Mouse (Mus musculus) frontal cortex, postnatal 36 days (tissue): ENCODE data around the gene Lhfpl2.
"Not testable (repeated sequence)": the region's sequence is repeated elsewhere in the genome, so short reads cannot be mapped to it uniquely, and the experiment has no call there.

Experiments used
- DNase-seq, 2 experiments: peaks; one replicate each; pipeline ENCODE4 v3.0.0; 2022; ENCODE audit warnings: low spot score in 2 of 2

The Lhfpl2 gene

DNA sequence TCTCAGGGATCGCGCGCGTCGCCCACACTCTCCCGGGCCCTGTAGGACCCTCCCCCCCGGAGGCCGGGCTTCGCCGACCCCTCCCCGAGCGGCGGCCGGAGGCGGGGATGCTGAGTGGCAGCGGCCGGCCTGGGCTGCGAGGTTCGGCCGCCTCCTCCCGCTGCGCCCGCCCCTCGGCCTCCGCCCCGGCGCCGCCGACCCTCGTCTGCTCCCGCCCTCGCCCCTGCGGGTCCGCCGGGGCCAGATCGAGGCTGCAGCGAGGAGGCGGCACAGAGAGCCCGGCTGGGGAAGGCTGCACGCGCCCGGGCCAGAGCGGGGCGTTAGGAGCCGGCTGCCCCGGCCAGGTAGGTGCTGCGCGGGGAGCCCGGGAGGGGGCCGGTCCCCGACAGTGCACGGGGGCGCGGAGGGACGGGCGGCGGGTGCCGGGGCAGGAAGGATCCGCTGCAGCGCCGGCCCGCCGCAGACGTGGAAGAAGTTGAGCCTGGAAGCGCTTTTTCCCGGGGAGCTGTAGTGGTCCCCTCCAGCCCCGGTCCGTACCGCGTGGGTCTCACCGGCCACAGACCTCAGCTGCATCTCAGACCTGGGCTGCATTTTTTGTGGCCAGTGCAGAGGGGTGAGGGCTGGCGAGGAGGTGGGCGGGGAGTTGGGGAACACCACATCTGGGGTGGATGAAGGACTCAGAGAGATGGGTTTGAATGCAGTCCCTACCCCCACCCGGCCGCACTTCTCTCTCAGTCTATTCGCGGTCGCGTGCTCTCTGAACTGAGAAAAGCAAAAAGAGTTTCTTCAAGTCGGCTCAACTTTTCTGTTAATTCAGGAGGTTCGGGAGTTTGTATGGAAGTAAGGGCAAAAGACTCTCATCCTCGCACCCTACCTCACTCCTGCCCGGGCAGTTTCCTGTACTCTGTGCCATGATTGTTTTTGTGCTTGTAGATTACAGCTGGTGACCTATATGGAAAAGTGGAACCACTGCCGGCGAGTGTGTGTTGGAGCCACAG, at the start of gene Lhfpl2:
Gene Lhfpl2 (plus strand): TSS at position 234 of the 998 bp plus-strand sequence.
- DNase-seq: peak in 1 of 2 experiments; percentile 10

DNA sequence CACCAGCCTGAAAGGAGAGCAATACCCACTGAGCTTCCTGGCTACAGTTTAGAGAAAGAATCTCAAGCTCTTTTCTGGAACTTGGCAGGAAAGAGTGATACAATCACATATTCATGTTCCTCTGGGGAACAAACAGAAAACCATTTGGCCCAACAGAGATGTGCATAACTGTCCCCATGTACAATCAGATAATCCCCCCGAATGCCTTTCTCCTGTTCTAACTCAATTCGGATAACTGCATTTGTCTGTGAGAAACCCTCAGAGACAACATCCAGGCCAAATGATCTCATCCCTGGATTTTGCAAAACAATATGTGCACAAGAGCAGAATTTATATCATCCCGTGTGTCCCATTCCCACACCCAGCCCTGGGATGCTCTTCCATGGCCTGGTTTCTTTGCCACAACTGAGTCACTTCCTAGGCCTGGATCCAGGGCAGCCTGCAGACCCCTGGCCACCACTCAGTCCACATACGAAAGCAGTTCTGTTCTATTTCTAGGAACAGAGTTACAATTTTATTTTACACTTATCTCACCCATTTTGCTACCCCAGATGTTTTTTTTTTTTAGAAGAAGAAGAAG, 45.5 kb upstream of the Lhfpl2 start:
- no peak for DNase-seq

DNA sequence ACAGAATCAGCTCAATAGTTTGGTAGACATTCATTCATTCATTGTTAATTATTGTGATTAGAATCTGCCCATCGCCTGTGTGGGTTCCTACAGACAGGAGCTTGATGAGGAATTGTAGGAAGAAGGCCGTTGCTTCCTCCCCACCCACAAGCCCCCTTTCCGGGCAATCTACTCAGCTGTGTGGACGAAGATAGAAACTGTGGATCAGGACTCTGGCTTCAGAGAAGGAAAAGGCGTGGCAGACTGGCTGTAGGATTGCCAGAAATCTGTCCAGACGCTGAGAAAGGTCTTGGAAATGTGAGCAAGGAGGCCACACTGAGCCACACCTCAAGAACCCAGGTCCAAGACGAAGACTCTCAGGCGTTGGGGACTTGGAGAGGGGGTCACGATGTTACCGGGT, 43.6 kb upstream of the Lhfpl2 start:
- DNase-seq: no peak

DNA sequence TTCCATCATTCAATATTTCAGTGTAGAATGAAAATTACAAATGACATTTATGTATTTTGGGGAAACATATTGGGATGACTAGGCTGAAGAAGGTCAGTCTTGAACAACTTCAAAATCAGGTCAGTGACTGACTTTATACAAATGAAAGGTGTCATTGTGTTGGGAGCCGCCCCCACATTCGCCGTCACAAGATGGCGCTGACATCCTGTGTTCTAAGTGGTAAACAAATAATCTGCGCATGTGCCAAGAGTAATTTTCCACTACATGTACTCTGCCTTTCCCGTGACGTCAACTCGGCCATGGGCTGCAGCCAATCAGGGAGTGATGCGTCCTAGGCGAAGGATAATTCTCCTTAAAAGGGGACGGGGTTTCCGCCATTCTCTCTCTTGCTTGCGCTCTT, 33.0 kb upstream of the Lhfpl2 start:
- DNase-seq: not testable (repeated sequence)

DNA sequence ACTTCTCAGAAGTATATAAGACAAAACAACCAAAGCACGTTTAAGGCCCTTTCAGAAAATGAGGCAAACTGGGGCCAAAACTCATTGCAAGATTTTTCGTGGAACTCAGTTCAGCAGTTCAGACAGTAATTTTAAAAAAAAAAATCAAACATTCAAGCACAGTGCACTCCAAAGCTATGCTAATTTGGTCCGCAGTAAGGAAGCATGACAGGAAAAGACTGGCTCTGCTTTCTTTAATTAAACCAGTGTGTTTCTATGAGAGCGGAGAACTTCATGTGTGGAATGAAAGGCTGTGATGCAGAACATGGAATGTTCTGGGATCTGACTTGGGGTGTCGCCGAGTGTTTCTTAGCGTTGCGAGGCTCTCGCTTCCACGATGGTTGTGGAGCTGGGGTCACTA, 28.4 kb upstream of the Lhfpl2 start:
- DNase-seq: no peak

DNA sequence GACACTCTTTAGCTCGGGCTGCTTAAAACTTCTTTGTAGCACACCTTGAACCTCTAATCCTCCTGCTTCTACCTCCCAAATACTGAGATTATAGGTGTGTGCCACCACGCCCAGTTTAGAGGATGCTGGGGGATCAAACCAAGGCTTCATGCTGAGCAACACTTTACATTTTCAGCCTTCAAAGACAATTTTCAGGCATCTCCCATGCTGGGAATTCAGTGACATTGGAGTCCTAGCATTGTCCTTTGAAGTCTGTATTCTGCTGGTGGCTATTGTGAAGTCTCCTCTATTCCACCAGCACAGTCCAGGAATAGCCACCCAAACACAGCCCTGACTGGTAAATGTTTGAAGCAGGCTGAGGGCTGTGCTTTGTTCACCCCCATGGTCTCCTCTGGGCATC, 27.0 kb upstream of the Lhfpl2 start:
- no peak for DNase-seq

DNA sequence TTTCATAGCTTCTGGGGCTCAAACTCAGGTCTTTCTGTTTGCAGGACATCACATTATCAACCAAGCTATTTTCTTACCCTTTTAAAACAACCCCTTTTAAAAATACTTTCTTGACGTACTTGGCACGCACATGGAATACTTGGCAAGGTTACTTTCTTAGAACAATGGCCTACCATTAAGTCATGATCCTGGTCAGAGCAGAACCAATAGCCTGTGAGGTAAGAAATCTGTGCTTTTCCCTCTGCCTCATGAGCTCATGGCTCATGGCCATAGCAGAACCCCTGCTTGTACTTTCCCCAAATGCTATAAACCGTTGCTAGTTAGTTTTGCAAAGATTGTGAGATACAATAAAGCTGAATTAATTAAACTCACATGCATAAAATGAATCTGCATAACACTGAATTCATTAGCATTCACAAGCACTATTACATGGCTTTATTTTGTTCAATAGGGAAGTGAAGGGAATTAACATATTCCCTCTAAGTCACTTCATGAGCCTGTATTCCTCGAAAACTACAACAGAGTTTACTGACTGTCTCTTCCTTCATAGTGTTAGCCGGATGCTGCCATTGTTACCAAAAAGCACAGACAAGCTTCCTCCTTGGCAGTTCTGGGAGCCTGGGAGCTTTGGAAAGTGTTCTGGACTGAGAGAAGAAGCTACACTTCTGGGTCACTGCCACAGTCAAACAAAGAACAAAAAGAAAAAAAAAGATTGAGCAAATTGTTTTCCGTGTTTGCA, 20.1 kb upstream of the Lhfpl2 start:
- no peak for DNase-seq

DNA sequence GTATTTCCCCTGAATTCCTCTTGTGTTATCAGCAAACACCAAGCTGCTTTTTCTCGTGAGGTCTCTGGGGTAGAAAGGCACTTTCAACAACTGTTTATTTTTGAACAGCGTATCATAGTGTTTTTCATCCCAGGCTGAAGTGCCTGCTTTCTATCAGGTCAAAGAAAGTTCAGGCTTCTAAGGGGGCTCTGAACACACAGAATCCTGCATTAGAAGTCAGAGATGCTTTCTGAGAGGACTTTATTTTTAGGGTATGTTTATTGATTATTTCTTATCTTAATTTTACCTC, 19.6 kb upstream of the Lhfpl2 start:
- DNase-seq: no peak

DNA sequence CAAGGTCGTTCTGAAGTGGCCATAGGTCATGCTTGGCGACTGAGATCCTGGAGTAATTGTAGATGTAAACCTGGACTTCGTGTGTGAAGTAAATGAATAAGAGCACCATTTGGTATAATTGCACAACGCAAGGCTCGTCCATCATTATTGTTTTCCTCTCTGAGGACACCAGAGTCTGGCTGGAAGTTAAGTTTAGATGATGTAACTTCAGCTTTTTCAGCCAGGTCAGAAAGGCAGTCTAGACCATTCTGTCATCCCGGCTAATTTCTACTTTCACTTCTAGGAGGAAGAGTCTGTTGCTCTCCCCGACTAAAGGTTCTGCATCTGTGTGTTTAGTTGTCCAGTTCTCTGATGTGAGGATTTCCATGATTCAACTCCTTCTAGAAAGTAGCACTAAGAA, 7.6 kb upstream of the Lhfpl2 start:
- DNase-seq: no peak

DNA sequence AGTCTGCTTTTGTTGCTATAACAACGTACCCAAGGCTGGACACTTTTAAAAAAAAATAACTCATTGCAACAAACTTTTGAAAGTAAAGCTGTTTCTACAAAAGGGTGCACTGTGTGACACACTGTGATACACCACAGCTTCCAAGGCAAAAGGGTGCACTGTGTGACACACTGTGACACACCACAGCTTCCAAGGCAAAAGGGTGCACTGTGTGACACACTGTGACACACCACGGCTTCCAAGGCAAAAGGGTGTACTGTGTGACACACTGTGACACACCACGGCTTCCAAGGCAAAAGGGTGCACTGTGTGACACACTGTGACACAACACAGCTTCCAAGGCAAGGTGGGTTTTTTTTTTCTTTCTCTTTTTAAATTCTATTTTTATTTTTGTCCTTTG, 6.8 kb upstream of the Lhfpl2 start:
- DNase-seq: no peak

DNA sequence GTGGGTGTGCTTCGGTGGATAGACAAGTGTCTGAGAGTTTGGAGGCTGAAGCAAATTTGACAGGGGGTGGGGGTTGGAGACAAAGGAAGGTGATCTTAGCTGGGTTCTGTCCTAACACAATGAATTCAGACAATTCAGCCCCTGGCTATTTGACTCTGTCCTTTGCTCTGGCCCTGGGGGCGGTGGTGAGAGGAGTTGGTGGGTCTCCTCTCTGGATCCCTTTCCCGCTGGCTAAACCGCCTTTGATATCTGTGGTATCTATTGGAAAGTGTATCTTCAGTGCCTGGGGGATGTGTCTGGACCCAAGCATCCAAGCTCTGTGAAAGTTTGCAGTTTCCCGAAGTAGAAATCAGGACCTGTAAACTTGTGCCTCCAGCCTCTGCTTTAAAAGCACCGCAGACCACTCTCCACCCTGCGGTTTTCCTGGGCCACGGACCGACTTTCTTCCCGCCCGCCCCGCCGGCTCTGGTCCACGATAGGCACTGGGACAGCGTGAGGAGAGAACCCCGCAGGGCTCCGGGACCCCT, 497 bp upstream of the Lhfpl2 start:
- DNase-seq: no peak

DNA sequence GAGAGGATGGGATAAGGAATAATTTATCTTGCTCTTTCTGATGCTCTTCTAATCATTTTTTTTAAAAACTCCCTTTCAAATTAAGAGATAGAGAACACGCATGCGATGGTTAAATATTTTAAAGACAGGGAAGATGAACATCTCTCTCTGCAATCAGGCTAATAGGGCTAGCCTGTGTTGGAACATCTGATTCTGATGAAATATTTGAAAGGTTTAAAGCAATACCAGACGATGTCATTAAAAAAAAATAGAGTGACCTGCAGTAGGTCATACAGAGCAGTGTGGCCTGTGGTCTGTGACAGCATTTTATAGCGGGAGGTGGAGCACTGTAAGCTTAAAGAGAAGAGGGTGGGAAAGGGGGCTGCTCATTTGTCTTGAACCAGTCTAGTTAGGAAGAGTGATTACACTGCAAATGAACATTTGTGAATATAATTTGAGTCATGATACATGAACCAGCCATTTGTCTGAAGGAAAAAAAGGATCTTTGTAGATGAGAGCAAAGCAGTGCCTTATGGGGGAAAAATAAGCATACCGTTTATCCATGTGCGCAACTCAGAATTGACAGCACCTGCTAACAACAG, 1.1 kb downstream of the Lhfpl2 start:
- no peak for DNase-seq

DNA sequence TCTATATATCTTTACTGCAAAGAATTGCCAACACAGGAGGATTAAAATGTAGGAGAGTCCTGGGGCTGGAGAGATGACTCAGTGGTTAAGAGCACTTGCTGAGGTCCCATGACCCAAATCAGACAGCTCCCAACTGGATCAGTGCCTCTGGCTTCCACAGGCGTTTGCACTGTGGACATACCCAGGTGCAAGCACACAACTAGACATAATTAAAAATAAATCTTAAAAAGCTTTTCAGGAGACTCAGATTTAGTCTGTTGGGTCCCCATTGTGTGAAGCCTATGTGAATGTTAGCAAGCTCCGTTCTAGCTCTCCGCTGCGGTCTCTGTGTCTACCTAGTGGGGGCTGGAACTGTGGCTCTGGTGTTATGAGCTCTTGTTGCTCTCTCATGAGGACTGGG, 1.8 kb downstream of the Lhfpl2 start:
- no peak for DNase-seq

DNA sequence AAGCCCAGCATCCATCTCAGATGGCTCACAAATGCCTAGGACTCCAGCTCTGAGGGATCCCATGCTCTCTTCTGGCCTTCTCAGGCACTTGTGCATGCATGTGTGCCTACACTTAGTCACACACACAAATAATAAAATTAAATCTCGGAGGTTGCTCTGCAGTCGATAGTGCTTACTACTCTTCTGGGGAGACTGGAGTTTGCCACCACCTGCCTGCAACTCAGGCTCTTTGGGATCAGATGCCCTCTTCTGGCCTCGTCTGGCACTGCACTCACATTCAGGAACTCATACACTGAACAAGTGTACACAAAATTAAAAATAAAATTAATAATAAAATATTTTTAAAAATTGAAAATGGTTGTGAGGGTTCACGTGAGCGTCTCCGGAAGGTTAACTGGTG, 2.2 kb downstream of the Lhfpl2 start:
- peak in 1 of 2 experiments; percentile 25 for DNase-seq

DNA sequence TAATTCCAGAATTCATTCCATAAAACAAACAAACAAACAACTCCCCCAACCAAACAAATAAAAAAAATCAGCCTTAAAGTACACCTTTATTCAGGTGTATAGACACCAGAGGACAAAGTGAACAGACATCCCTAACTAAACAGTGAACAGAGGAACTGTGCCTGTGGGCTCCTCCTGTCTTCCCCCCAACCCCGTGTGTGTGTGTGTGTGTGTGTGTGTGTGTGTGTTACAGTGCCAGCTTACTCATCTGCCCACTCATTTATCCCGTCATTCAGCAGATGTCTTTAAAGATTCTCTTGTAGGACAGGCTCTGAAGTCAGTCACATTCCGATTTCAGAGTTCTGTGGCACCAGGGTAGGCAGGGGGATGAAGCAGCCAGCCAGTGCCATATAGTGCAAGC, 2.9 kb downstream of the Lhfpl2 start:
- no peak for DNase-seq

DNA sequence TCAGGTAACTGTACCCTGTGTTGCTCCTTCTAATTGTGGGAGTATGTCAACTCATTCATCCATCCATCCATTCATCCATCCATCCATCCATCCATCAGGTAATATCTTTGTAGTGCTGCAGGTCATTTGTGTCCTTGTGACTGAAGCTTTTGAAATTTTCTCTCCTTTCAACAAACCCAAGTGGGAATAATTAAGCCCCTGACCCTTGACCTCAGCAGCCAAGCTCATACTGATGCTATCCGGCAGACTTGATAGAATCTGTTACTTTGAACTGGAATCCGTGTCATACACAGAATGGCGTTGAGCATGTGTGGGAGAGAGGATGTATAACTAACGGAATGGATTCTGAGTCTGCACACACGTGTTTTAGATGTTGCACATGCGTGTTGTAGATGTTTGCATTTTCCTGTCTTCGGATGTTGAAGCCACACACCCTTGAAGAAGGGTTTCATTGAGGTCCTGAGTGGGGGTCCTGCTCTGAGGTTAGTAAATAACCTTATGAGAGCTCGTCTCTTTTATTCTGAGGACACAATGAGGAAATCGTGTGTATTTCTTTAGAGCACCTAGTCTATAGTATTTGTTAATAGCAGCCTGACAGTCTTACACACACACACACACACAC, 3.8 kb downstream of the Lhfpl2 start:
- DNase-seq: no peak

DNA sequence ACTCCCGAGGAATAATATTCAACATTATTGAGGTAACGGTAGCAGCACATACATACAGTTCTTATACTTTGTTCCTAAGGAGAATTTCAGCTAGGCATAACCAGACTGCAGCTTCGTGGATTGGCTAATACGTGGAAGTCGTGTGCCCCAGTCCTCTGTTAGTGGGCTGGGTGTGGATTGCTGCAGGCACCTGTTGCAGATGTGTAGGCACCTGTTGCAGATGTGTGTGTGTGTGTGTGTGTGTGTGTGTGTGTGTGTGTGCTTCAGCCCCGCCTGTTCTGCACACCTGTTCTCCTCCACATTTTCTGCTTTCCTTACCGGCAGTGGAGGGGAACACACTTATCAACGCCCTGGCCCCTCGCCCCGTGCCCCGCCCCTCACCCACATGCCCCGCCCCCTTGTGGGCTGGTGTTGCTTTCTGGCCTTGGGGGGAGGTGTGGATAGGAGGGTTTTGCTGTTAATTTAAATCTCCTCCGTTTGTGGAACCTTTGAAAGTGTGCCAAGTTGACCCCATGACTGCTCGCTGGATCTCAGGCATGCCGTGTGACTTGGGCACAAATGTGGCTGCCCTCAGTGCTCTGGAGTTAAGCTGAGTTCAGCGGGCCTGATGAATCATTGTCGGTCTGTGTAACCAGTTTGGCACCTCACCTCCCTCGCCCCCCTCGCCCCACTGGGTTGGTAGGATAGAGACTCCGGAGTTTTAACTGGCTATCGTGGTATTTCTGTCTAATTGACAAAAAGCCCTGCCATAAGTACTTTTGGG, 4.9 kb downstream of the Lhfpl2 start:
- DNase-seq: no peak

DNA sequence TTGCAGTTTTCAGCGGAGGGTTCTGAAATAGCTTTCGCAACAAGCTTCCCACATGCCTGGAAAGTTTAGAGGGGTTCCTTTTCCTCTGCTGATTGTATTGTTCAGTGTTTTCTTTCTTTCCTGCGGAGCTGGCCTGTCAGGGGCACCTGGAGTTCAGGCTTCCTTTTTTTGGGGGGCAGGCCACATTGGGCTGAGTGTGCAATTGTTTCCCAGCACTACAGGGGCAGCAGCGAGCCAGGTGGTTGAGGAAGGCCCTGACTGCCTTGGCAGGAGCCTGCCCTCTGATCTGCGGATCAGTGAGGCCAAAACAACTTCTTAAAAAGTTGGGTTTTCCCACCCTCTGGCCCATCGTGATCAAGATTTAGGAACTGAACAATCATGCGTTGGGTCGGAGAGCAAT, 5.6 kb downstream of the Lhfpl2 start:
- no peak for DNase-seq

DNA sequence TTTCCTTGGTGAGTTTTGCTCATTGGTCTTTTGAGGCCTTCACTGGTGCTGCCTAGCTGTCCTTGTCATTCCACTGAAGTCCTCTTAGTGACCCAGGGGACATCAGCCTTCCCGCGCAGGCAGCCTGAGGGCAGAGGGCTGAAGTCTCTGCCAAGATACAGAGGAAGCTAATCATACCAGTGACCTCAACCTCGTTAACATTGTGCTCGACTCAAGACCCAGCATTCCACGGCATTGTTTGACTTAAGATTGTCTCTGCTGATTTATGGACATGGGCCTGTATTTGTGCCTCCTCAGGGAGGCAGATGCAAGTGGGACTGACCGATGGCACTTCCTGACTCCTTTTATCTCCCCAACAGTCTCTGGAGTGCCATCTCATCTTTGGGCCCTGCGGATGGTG, 7.0 kb downstream of the Lhfpl2 start:
- no peak for DNase-seq

DNA sequence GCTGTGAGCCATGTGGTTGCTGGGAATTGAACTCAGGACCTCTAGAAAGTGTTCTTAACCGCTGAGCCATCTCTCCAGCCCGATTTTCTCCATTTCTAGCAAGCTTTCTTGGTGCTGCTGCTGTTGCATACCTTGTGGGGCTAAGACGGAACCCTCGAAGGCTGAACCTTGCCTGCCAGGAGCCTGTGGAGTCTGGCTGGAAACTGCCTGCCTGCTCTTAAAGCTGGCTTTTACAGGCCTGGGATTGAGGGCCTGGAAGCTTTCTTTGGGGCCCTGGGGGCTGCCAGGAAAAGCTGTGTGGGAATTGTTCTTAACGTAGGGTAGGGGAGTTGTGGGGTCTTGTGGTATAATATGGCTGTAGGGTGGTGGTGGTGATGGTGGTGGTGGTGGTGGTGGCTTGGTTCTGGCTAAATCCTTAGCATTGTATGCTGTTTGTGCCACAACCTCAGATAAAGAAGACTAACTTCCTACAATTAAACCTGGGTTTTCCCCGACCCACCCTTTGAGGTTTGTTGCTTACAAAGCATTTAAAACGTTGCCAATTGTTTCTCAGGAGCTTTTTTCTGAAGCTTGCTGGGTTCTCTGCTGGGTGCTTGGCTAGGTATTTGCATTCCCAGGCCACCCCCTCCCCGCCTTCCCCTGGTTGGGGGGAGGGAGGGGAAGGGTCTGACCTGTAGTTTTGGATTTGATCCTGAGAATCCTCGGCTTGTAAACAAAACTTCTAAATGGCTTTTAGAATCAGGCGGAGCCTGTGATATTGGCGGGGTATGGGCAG, 7.9 kb downstream of the Lhfpl2 start:
- no peak for DNase-seq
